Mouse (Mus musculus) mammary gland, adult 2 months (tissue): ENCODE measurements around the gene Pth2r. TPM values are rescaled to one million over a fixed set of nuclear protein-coding genes. Genes with fewer than 3 reads are reported as not detected.

Experiments
- polyA plus RNA-seq: library from polyadenylated mRNA; depleted of rRNA; stranded (reverse); fragments of >200 nt; gene quantifications from 2 replicates; pipeline ENCODE4 v1.2.3, GENCODE M21; 2012; ENCODE audit warnings: low replicate concordance; rRNA removed

The Pth2r gene
- not detected in 2 replicates for polyA plus RNA-seq

DNA sequence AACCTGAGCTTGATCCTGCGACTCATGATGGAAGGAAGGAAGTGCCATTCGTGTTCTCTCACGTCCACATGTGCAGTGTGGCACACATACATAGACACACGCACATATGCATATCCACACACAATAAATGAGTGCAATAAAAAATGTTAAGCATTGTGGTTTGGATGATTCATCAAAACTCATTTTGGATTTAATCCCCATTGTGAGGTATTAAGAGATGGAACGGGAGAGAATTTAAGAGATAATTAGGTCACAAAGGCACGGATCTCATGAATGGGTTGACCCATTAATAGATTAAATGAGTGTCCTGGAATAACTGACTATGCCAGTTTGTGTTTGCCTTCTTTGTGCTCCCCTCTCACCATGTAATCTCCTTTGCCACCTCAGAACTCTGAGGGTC is at the start of gene Pth2r:
Gene Pth2r, plus strand, starts transcription at position 301 of the 400 bp plus-strand sequence.

Other genes with a start within 250 kb of the Pth2r start
- gene Akr1cl, start 249.3 kb upstream of the Pth2r start, polyA plus RNA-seq: 0.55 and 1.3 TPM in 2 replicates
- gene Cryge, start 230.9 kb upstream of the Pth2r start, polyA plus RNA-seq: not detected in 2 replicates
- gene Crygd, start 218.6 kb upstream of the Pth2r start, polyA plus RNA-seq: not detected in 2 replicates
- gene Crygc, start 208.4 kb upstream of the Pth2r start, polyA plus RNA-seq: not detected in 2 replicates
- gene Crygb, start 199.8 kb upstream of the Pth2r start, polyA plus RNA-seq: not detected in 2 replicates
- gene Cryga, start 178.7 kb upstream of the Pth2r start, polyA plus RNA-seq: not detected in 2 replicates
- gene Gm28845, start 162.5 kb upstream of the Pth2r start, polyA plus RNA-seq: not detected in 2 replicates
- 0.20 TPM in 1 of 2 replicates, not detected in the other for gene D630023F18Rik, start 158.8 kb upstream of the Pth2r start, polyA plus RNA-seq
- gene Idh1, start 95.6 kb upstream of the Pth2r start, polyA plus RNA-seq: 49.3 and 108 TPM in 2 replicates
- gene Pikfyve, start 95.4 kb upstream of the Pth2r start, polyA plus RNA-seq: 10.1 and 13.3 TPM in 2 replicates